Mouse (Mus musculus) left cerebral cortex, postnatal 4 days (tissue): ENCODE measurements around the gene Kmt5b. TPM values are rescaled to one million over a fixed set of nuclear protein-coding genes. Genes with fewer than 3 reads are reported as not detected.
A peak's percentile ranks its signal among the peaks of the same experiment; 100 is the strongest.

Experiments
- DNase-seq: peaks from one replicate; pipeline ENCODE4 v3.0.0-alpha.2; 2022
- intact Hi-C: fragments of 180-260 bp; cut with DNase I; formaldehyde crosslinking; loops from one replicate; pipeline ENCODE4 v1.15.1; 2025
- total RNA-seq, 2 experiments: library from RNA; stranded (reverse); gene quantifications; 2 replicates each; pipeline ENCODE4 v1.2.3; 2021

The Kmt5b gene
- 10 to 100 TPM; 89.1 to 90.7 TPM for total RNA-seq

GRCm38 (mm10) chr19:3767276-3767780, at the start of gene Kmt5b:
Gene Kmt5b (plus strand): TSS chr19:3767421.
- intact Hi-C loops: no loop called here

GRCm38 (mm10) chr19:3718481-3719361, 48.5 kb upstream of the Kmt5b start:
- peak; percentile 73 for DNase-seq
- intact Hi-C loops: no loop called here

More at GRCm38 (mm10) chr19:3767276-3767780, at the start of gene Kmt5b:
- DNase-seq: peak; percentile 57

GRCm38 (mm10) chr19:3719362-3719891, 47.8 kb upstream of the Kmt5b start:
- peak; percentile 60 for DNase-seq
- intact Hi-C loops: no loop called here

- DNase-seq: no peak
These were observed 44.1 kb upstream of the Kmt5b start for GRCm38 (mm10) chr19:3723170-3723569.

GRCm38 (mm10) chr19:3723904-3724303, 43.3 kb upstream of the Kmt5b start:
- DNase-seq: peak; percentile 40
- intact Hi-C loops: no loop called here

More at GRCm38 (mm10) chr19:3723170-3723569, 44.1 kb upstream of the Kmt5b start:
- intact Hi-C loops: no loop called here

- intact Hi-C loops: no loop called here
- peak; percentile 71 for DNase-seq
These were observed 42.4 kb upstream of the Kmt5b start for GRCm38 (mm10) chr19:3724779-3725178.

GRCm38 (mm10) chr19:3728901-3729300, 38.3 kb upstream of the Kmt5b start:
- DNase-seq: no peak
- intact Hi-C loops: no loop called here

- no peak for DNase-seq
- intact Hi-C loops: no loop called here
These were observed 36.2 kb upstream of the Kmt5b start for GRCm38 (mm10) chr19:3730781-3731646.

- intact Hi-C loops: no loop called here
- no peak for DNase-seq
These were observed 31.2 kb upstream of the Kmt5b start for GRCm38 (mm10) chr19:3736001-3736400.

- no peak for DNase-seq
- intact Hi-C loops: no loop called here
These were observed 27.6 kb upstream of the Kmt5b start for GRCm38 (mm10) chr19:3739650-3740049.

GRCm38 (mm10) chr19:3742716-3743115, 24.5 kb upstream of the Kmt5b start:
- peak; percentile 66 for DNase-seq
- intact Hi-C loops: no loop called here

- DNase-seq: no peak
- intact Hi-C loops: no loop called here
These were observed 23.9 kb upstream of the Kmt5b start for GRCm38 (mm10) chr19:3743362-3743761.

GRCm38 (mm10) chr19:3743851-3744512, 23.2 kb upstream of the Kmt5b start:
- peak; percentile 62 for DNase-seq
- intact Hi-C loops: no loop called here

- no peak for DNase-seq
- intact Hi-C loops: no loop called here
These were observed 14.5 kb upstream of the Kmt5b start for GRCm38 (mm10) chr19:3752621-3753239.

- intact Hi-C loops: no loop called here
- DNase-seq: no peak
These were observed 14.0 kb upstream of the Kmt5b start for GRCm38 (mm10) chr19:3753240-3753633.

GRCm38 (mm10) chr19:3753738-3754137, 13.5 kb upstream of the Kmt5b start:
- no peak for DNase-seq
- intact Hi-C loops: no loop called here

GRCm38 (mm10) chr19:3757861-3758260, 9.4 kb upstream of the Kmt5b start:
- DNase-seq: no peak
- intact Hi-C loops: no loop called here

GRCm38 (mm10) chr19:3765221-3765820, 1.9 kb upstream of the Kmt5b start:
- peak; percentile 27 for DNase-seq
- intact Hi-C loops: no loop called here

- no peak for DNase-seq
- intact Hi-C loops: no loop called here
These were observed 843 bp upstream of the Kmt5b start for GRCm38 (mm10) chr19:3766378-3766777.
